Mouse (Mus musculus) liver, postnatal 0 days (tissue): ENCODE results near the gene Ctss.

ENCODE experiments used
- CTCF ChIP-seq: sonication (generic); IDR thresholded peaks from 2 replicates; pipeline ENCODE4 v1.5.1; 2016; ENCODE audit warnings: antibody characterized with exemption, low read depth
- EP300 ChIP-seq: IDR thresholded peaks from 2 replicates; pipeline ENCODE4 v1.6.1; 2016; ENCODE audit warnings: antibody characterized with exemption, low read depth, mild to moderate bottlenecking

DNA sequence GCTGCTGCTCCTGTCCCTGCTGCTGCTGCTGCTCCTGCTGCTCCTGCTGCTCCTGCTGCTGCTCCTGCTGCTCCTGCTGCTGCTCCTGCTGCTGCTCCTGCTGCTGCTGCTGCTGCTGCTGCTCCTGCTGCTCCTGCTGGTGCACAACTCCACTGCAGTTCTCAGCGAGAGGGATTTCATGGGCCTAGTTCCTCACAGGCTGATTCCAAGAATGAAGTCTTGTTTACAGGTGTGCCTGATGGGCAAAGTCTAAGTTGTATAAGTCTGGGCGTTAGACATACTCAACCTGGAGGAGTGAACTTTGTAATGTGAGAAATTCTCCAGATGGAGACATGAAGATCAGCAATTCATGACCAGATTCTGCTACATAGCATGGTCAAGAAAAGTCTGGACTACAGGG, 1.9 kb upstream of the Ctss start:
- TF ChIP-seq CTCF (no peak), EP300 (no peak)
